Mouse (Mus musculus) embryonic facial prominence, embryonic 13.5 days (tissue): Measurements from ENCODE around the gene Tfpt. TPM values are rescaled to one million over a fixed set of nuclear protein-coding genes. Genes with fewer than 3 reads are reported as not detected.
"Not testable (repeated sequence)": the region's sequence is repeated elsewhere in the genome, so short reads cannot be mapped to it uniquely, and the experiment has no call there.

ENCODE experiments used
- ATAC-seq: fragments of 200-750 bp; cut with Nextera tagmentation; 2 replicates; pipeline ENCODE4 v1.8.0; 2017; ENCODE audit warnings: low read depth; ENCODE audit not compliant: insufficient number of reproducible peaks, insufficient read depth, low FRiP score, low TSS enrichment
- H3K27ac ChIP-seq: fragments of 300-500 bp; sonication (generic); 2 replicates; pipeline ENCODE4 v1.5.1; 2015; ENCODE audit warnings: moderate library complexity, mild to moderate bottlenecking, inconsistent platforms
- H3K27me3 ChIP-seq: fragments of 300-500 bp; sonication (generic); 2 replicates; pipeline ENCODE4 v1.6.1; 2015; ENCODE audit warnings: mild to moderate bottlenecking, inconsistent platforms
- H3K36me3 ChIP-seq: fragments of 300-500 bp; sonication (generic); 2 replicates; pipeline ENCODE4 v1.6.1; 2015; ENCODE audit warnings: mild to moderate bottlenecking, inconsistent platforms
- H3K4me1 ChIP-seq: fragments of 300-500 bp; sonication (generic); 2 replicates; pipeline ENCODE4 v1.6.1; 2015; ENCODE audit warnings: inconsistent platforms
- H3K4me2 ChIP-seq: fragments of 300-500 bp; sonication (generic); 2 replicates; pipeline ENCODE4 v1.6.1; 2015; ENCODE audit warnings: moderate library complexity, mild to moderate bottlenecking, inconsistent platforms
- H3K4me3 ChIP-seq: fragments of 300-500 bp; sonication (generic); 2 replicates; pipeline ENCODE4 v1.5.1; 2015; ENCODE audit warnings: mild to moderate bottlenecking, inconsistent platforms
- H3K9ac ChIP-seq: fragments of 300-500 bp; sonication (generic); 2 replicates; pipeline ENCODE4 v1.6.1; 2015; ENCODE audit warnings: mild to moderate bottlenecking, inconsistent platforms
- H3K9me3 ChIP-seq: fragments of 300-500 bp; sonication (generic); 2 replicates; pipeline ENCODE4 v1.6.1; 2016; ENCODE audit warnings: inconsistent platforms
- WGBS: fragments of 180-500 bp; shearing (Covaris S2); methylation state at CpG from one replicate; pipeline ENCODE4 v1.1.7; 2015; ENCODE audit warnings: mixed read lengths; 5-methylcytosine and 5-hydroxymethylcytosine counted together
- microRNA-seq: library from miRNA; unstranded; fragments of <30 nt; microRNA quantifications from one replicate; pipeline ENCODE4, GENCODE M21; 2016
- polyA plus RNA-seq: library from polyadenylated mRNA; unstranded; fragments of >200 nt; fragmentation: Nextera tagmentation; extraction: Ambion mirVana; gene quantifications from 2 replicates; pipeline ENCODE4 v1.2.1, GENCODE M21; 2015

The Tfpt gene
- polyA plus RNA-seq, 1 experiment from 2014 or later = 29.6 TPM

GRCm38 (mm10) chr7:3570580-3570979 lies 59.1 kb downstream of the Tfpt start:
- not testable (repeated sequence) for H3K36me3 ChIP-seq, H3K9ac ChIP-seq, H3K4me2 ChIP-seq, H3K4me1 ChIP-seq, H3K27ac ChIP-seq, H3K4me3 ChIP-seq, H3K27me3 ChIP-seq, H3K9me3 ChIP-seq, ATAC-seq
- WGBS = 86% methylated on average over 3 of the region's 3 CpGs

Small RNAs within 50 kb of the gene (microRNA-seq; reads per million reads assigned to microRNA genes)
- gene Gm25100 = not detected
- 2.6 reads per million, percentile 9 among the genes with 10 or more reads in this experiment for gene Mir3572

Other genes starting within 250 kb of the Tfpt start
- gene Cacng8, start 239.2 kb downstream of the Tfpt start, polyA plus RNA-seq = 5.5 and 7.5 TPM in 2 replicates
- 0.46 and 0.67 TPM in 2 replicates for gene Cacng6, start 205.7 kb downstream of the Tfpt start, polyA plus RNA-seq
- gene Tarm1, start 127.3 kb downstream of the Tfpt start, polyA plus RNA-seq = not detected in 2 replicates
- gene Oscar, start 13.8 kb downstream of the Tfpt start, polyA plus RNA-seq = 0.33 and 0.37 TPM in 2 replicates
- gene Ndufa3, start 12.6 kb downstream of the Tfpt start, polyA plus RNA-seq = 427 and 457 TPM in 2 replicates
- gene Prpf31, start 56 bp upstream of the Tfpt start, polyA plus RNA-seq = 114 and 122 TPM in 2 replicates
- 65.6 and 66.0 TPM in 2 replicates for gene Cnot3, start 15.3 kb upstream of the Tfpt start, polyA plus RNA-seq
- 20.0 and 20.6 TPM in 2 replicates for gene Leng1, start 35.9 kb upstream of the Tfpt start, polyA plus RNA-seq
- gene Tmc4, start 47.6 kb upstream of the Tfpt start, polyA plus RNA-seq = 6.2 and 10.3 TPM in 2 replicates
- 275 and 301 TPM in 2 replicates for gene Tsen34, start 62.9 kb upstream of the Tfpt start, polyA plus RNA-seq
- 63.7 and 65.7 TPM in 2 replicates for gene Mboat7, start 63.6 kb upstream of the Tfpt start, polyA plus RNA-seq
- 1,711 and 1,735 TPM in 2 replicates for gene Rps9, start 74.1 kb upstream of the Tfpt start, polyA plus RNA-seq
- 0.17 and 0.33 TPM in 2 replicates for gene Pirb, start 90.5 kb upstream of the Tfpt start, polyA plus RNA-seq
- gene Gm15448, start 195.8 kb upstream of the Tfpt start, polyA plus RNA-seq = not detected in 2 replicates
- 0.15 and 0.17 TPM in 2 replicates for gene Pira2, start 215.1 kb upstream of the Tfpt start, polyA plus RNA-seq